Mouse (Mus musculus): ENCODE results near the gene Prim2. TPM values are rescaled to one million over a fixed set of nuclear protein-coding genes. Genes with fewer than 3 reads are reported as not detected.

Prim2 gene
- polyA plus RNA-seq, 1 experiment from 2014 or later, result 39.1 TPM

GRCm38 (mm10) chr1:33496128-33496527, 173.5 kb downstream of the Prim2 start:
- H3K4me1 ChIP-seq, result no peaks in the 10 kb centered on the region
- no peaks in the 10 kb centered on the region for H3K9me3 ChIP-seq (replicated peaks)
- no peak overlapping the region for H3K4me3 ChIP-seq (replicated peaks)
- no peaks in the 10 kb centered on the region for H3K27me3 ChIP-seq
- no peak for ATAC-seq (replicated peaks; ENCODE audit: low FRiP score)
- H3K36me3 ChIP-seq, result no peaks in the 10 kb centered on the region
- no peak overlapping the region for H3K27ac ChIP-seq
- no peak overlapping the region for H3K4me2 ChIP-seq
- WGBS, result 68% methylated on average over 4 of the region's 4 CpGs
- H3K9ac ChIP-seq, result no peak overlapping the region

GRCm38 (mm10) chr1:33495586-33495985, 174.0 kb downstream of the Prim2 start:
- 72% methylated on average over 3 of the region's 3 CpGs for WGBS
- Histone ChIP-seq H3K4me2 (no peak overlapping the region), H3K27me3 (no peaks in the 10 kb centered on the region), H3K36me3 (no peaks in the 10 kb centered on the region), H3K4me3 (replicated peaks) (no peak overlapping the region), H3K9ac (no peak overlapping the region), H3K4me1 (no peaks in the 10 kb centered on the region), H3K27ac (no peak overlapping the region), H3K9me3 (replicated peaks) (no peaks in the 10 kb centered on the region)
- ATAC-seq (replicated peaks; ENCODE audit: low FRiP score), result no peak

- Histone ChIP-seq H3K4me1 (no peaks in the 10 kb centered on the region), H3K9me3 (replicated peaks) (no peaks in the 10 kb centered on the region), H3K9ac (no peak overlapping the region), H3K27me3 (no peaks in the 10 kb centered on the region), H3K4me2 (no peak overlapping the region), H3K27ac (no peak overlapping the region), H3K36me3 (no peaks in the 10 kb centered on the region), H3K4me3 (replicated peaks) (no peak overlapping the region)
- WGBS, result 81% methylated on average over 8 of the region's 8 CpGs
- no peak for ATAC-seq (replicated peaks; ENCODE audit: low FRiP score)
Observed at GRCm38 (mm10) chr1:33495203-33495553, 174.4 kb downstream of the Prim2 start.

- Histone ChIP-seq H3K4me1 (no peaks in the 10 kb centered on the region), H3K4me3 (replicated peaks) (no peak overlapping the region), H3K27ac (no peak overlapping the region), H3K9ac (no peak overlapping the region), H3K9me3 (replicated peaks) (no peaks in the 10 kb centered on the region), H3K27me3 (no peaks in the 10 kb centered on the region), H3K36me3 (no peaks in the 10 kb centered on the region), H3K4me2 (no peak overlapping the region)
- no peak for ATAC-seq (replicated peaks; ENCODE audit: low FRiP score)
- 67% methylated on average over 2 of the region's 2 CpGs for WGBS
Observed at GRCm38 (mm10) chr1:33494524-33495202, 174.9 kb downstream of the Prim2 start.

- WGBS, result 48% methylated on average over 6 of the region's 6 CpGs
- H3K9me3 ChIP-seq (replicated peaks), result no peaks in the 10 kb centered on the region
- ATAC-seq (replicated peaks; ENCODE audit: low FRiP score), result no peak
Observed at GRCm38 (mm10) chr1:33490220-33490619, 179.4 kb downstream of the Prim2 start.

GRCm38 (mm10) chr1:33488372-33488771, 181.2 kb downstream of the Prim2 start:
- Histone ChIP-seq H3K27me3 (no peaks in the 10 kb centered on the region), H3K4me2 (no peak overlapping the region), H3K4me1 (no peaks in the 10 kb centered on the region), H3K27ac (no peak overlapping the region), H3K36me3 (no peaks in the 10 kb centered on the region), H3K9me3 (replicated peaks) (no peaks in the 10 kb centered on the region), H3K4me3 (replicated peaks) (no peak overlapping the region), H3K9ac (no peak overlapping the region)
- WGBS, result 93% methylated on average over 5 of the region's 5 CpGs
- ATAC-seq (replicated peaks; ENCODE audit: low FRiP score), result no peak

More at GRCm38 (mm10) chr1:33490220-33490619, 179.4 kb downstream of the Prim2 start:
- Histone ChIP-seq H3K27ac (no peak overlapping the region), H3K4me1 (no peaks in the 10 kb centered on the region), H3K4me2 (no peak overlapping the region), H3K4me3 (replicated peaks) (no peak overlapping the region), H3K36me3 (no peaks in the 10 kb centered on the region), H3K27me3 (no peaks in the 10 kb centered on the region), H3K9ac (no peak overlapping the region)

- Histone ChIP-seq H3K36me3 (0 out of 2 replicates have a peak, but pooled peaks cover 4% of the 10 kb centered on the region), H3K27ac (no peak overlapping the region), H3K4me3 (replicated peaks) (no peak overlapping the region), H3K4me1 (no peaks in the 10 kb centered on the region), H3K4me2 (no peak overlapping the region), H3K27me3 (no peaks in the 10 kb centered on the region), H3K9me3 (replicated peaks) (no peaks in the 10 kb centered on the region), H3K9ac (no peak overlapping the region)
- ATAC-seq (replicated peaks; ENCODE audit: low FRiP score), result no peak
- WGBS, result 60% methylated on average over 3 of the region's 3 CpGs
Observed at GRCm38 (mm10) chr1:33483746-33484145, 185.8 kb downstream of the Prim2 start.

- no peak overlapping the region for H3K4me3 ChIP-seq (replicated peaks)
- H3K9me3 ChIP-seq (replicated peaks), result no peaks in the 10 kb centered on the region
- H3K9ac ChIP-seq, result no peak overlapping the region
- no peaks in the 10 kb centered on the region for H3K4me1 ChIP-seq
- ATAC-seq (replicated peaks; ENCODE audit: low FRiP score), result no peak
- H3K27me3 ChIP-seq, result no peaks in the 10 kb centered on the region
- H3K36me3 ChIP-seq, result 0 out of 2 replicates have a peak, but pooled peaks cover 4% of the 10 kb centered on the region
- no peak overlapping the region for H3K27ac ChIP-seq
- WGBS, result 82% methylated on average over 7 of the region's 7 CpGs
- no peak overlapping the region for H3K4me2 ChIP-seq
Observed at GRCm38 (mm10) chr1:33480382-33480781, 189.2 kb downstream of the Prim2 start.

- no peak overlapping the region for H3K4me3 ChIP-seq (replicated peaks)
- no peaks in the 10 kb centered on the region for H3K36me3 ChIP-seq
- no peak for ATAC-seq (replicated peaks; ENCODE audit: low FRiP score)
- 88% methylated on average over 6 of the region's 6 CpGs for WGBS
- H3K9me3 ChIP-seq (replicated peaks), result no peaks in the 10 kb centered on the region
- H3K4me1 ChIP-seq, result no peaks in the 10 kb centered on the region
- no peak overlapping the region for H3K9ac ChIP-seq
- no peaks in the 10 kb centered on the region for H3K27me3 ChIP-seq
- H3K4me2 ChIP-seq, result no peak overlapping the region
- no peak overlapping the region for H3K27ac ChIP-seq
Observed at GRCm38 (mm10) chr1:33471069-33471468, 198.5 kb downstream of the Prim2 start.

GRCm38 (mm10) chr1:33470222-33470621, 199.4 kb downstream of the Prim2 start:
- Histone ChIP-seq H3K27me3 (no peaks in the 10 kb centered on the region), H3K9me3 (replicated peaks) (no peaks in the 10 kb centered on the region), H3K27ac (no peak overlapping the region), H3K4me3 (replicated peaks) (no peak overlapping the region), H3K36me3 (no peaks in the 10 kb centered on the region), H3K4me1 (no peaks in the 10 kb centered on the region), H3K4me2 (no peak overlapping the region), H3K9ac (no peak overlapping the region)
- 91% methylated on average over 8 of the region's 8 CpGs for WGBS
- no peak for ATAC-seq (replicated peaks; ENCODE audit: low FRiP score)

- Histone ChIP-seq H3K4me1 (no peaks in the 10 kb centered on the region), H3K9ac (no peak overlapping the region), H3K27ac (no peak overlapping the region), H3K27me3 (no peaks in the 10 kb centered on the region), H3K4me3 (replicated peaks) (no peak overlapping the region), H3K36me3 (peaks cover 10% of the 10 kb centered on the region), H3K4me2 (no peak overlapping the region), H3K9me3 (replicated peaks) (no peaks in the 10 kb centered on the region)
- 66% methylated on average over 5 of the region's 5 CpGs for WGBS
- no peak for ATAC-seq (replicated peaks; ENCODE audit: low FRiP score)
Observed at GRCm38 (mm10) chr1:33464234-33464633, 205.4 kb downstream of the Prim2 start.

GRCm38 (mm10) chr1:33460703-33461102, 208.9 kb downstream of the Prim2 start:
- 70% methylated on average over 8 of the region's 8 CpGs for WGBS
- Histone ChIP-seq H3K9ac (no peak overlapping the region), H3K36me3 (peaks cover 10% of the 10 kb centered on the region), H3K27ac (no peak overlapping the region), H3K4me1 (no peaks in the 10 kb centered on the region), H3K27me3 (no peaks in the 10 kb centered on the region), H3K4me3 (replicated peaks) (no peak overlapping the region), H3K9me3 (replicated peaks) (no peaks in the 10 kb centered on the region), H3K4me2 (no peak overlapping the region)
- ATAC-seq (replicated peaks; ENCODE audit: low FRiP score), result no peak

- Histone ChIP-seq H3K4me1 (no peaks in the 10 kb centered on the region), H3K27me3 (no peaks in the 10 kb centered on the region), H3K4me2 (no peak overlapping the region), H3K27ac (no peak overlapping the region), H3K36me3 (peaks cover 10% of the 10 kb centered on the region), H3K9me3 (replicated peaks) (no peaks in the 10 kb centered on the region), H3K9ac (no peak overlapping the region), H3K4me3 (replicated peaks) (no peak overlapping the region)
- no peak for ATAC-seq (replicated peaks; ENCODE audit: low FRiP score)
- WGBS, result 89% methylated on average over 3 of the region's 3 CpGs
Observed at GRCm38 (mm10) chr1:33460262-33460661, 209.3 kb downstream of the Prim2 start.
